Mouse (Mus musculus) urinary bladder, postnatal 4 days (tissue): ENCODE data around the gene Slc19a2.

Experiments
- DNase-seq, 2 experiments: peaks; one replicate each; pipeline ENCODE4 v3.0.0; 2021 to 2022; ENCODE audit warnings: low spot score in 2 of 2

Gene Slc19a2

GRCm38 (mm10) chr1:164251438-164251837, 2.6 kb downstream of the Slc19a2 start:
- no peak for DNase-seq

DNA sequence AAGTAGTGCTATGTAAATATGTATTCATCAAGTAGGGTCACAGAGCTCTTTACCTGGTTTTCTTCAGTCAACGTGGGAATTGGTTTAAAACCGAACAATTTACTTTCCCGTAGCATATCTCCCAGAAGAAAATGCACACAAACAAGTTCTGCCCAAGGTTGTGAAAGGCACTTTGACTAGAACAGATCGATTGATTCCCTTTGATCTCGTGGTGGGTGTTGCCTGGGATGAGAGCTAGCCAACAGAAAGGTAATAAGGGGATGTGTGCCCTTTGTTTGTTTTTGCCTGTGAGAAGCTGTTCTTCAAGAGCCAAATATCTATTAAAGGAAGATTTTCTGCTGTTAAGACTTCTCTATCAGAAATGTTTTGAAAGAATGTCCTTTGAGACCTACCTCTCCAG, 3.7 kb downstream of the Slc19a2 start:
- no peak for DNase-seq

- DNase-seq, result no peak
Observed at GRCm38 (mm10) chr1:164254836-164255235, 6.0 kb downstream of the Slc19a2 start.

DNA sequence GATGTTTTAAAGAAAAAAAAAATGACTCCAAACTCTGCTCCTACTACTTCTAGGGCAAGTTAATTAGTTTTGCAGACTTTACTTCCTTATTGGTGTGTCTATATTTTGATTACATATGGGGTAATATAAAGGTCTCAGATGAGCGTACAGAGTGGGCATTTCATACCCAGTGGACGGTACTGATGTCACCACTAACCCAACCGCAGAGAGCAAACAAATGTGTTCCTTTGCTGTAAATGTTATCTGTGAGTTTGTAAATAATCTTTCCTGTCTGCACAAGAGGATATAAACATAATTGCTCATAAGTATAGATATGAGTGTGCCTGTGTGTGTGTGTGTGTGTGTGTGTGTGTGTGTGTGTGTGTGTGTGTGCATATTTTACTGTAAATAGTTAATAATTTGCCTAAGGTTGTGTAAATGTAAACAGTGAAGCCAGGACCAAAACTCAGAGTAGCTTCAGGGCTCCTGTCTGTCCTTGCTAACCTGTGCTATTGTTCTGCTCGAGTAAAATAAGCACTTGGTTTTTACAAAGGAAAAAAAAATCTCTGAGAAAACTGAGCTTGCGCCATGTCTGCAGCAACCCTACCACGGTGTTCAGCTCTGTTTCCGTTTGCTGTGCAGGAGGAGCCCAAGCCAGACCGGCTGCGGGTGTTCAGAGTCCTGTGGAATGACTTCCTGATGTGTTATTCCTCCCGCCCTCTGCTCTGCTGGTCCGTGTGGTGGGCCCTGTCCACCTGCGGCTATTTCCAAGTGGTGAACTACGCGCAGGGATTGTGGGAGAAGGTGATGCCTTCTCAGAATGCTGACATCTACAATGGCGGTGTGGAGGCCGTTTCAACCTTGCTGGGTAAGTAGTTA, 11.6 kb downstream of the Slc19a2 start:
- no peak for DNase-seq

- DNase-seq, result no peak
Observed at GRCm38 (mm10) chr1:164261553-164261952, 12.7 kb downstream of the Slc19a2 start.

- DNase-seq, result no peak
Observed at GRCm38 (mm10) chr1:164270941-164271340, 22.1 kb downstream of the Slc19a2 start.

GRCm38 (mm10) chr1:164273659-164274058, 24.8 kb downstream of the Slc19a2 start:
- DNase-seq, result no peak

GRCm38 (mm10) chr1:164275455-164275954, 26.7 kb downstream of the Slc19a2 start, which contains the start of gene Ccdc181:
Gene Ccdc181, plus strand, starts transcription at chr1:164275585.
- peak; percentile 85 to 88 for DNase-seq

DNA sequence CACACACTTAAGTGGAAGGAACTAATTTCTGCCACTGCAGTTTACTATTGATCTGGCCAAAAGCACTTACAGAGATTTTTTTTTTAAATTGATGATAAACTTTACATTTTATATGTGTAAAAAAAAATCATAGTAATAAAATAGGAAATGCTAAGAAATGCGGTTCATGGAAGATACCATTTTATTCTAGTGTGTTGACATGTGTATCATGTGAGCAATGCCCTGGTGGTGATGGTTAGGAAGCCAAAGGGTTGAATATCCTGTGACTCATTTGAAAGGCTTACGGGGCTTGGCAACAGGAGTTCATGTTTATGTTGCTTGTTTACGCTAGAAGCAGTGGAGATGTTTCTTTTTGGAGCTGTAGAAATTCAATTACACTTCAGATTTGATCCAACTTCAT, 27.7 kb downstream of the Slc19a2 start:
- DNase-seq, result no peak

DNA sequence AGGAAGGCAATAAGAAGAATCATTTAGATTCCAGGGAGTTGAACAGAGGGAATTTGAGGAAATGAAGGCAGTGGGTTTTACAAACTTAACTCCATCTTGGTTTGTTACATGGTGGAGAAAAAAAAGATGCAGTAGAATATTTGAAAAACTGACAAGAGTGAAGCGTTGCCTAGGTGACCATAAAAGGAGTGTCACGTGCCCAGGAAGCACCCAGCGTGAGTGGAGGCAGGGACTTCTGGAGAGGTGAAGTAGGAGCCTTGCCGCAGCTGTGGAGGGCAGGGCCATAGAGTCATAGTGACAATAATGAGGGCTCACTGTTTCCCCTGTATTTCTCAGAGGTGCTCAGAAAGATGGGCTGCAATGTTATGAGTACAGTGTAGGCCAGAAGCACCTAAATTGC, 30.5 kb downstream of the Slc19a2 start:
- DNase-seq, result no peak

DNA sequence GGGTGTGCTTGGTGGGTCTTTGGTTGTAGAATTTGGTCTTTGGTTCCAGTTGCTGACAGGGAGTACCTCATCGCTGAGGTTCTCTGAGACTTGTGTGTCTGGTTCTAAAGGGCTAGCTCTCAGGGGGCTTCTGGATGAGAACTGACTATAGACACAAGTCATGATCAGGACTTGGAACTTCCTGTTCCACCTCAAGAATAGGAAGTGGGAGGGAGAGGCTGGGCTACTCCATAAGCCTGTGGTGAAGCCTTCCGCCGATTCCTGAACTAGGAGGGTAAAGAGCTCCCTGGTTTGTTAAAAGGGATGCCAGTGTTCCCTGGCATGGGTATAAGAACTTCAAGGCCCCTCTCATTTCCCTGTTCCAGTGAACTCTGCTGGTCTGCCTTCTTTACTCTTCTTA, 35.2 kb downstream of the Slc19a2 start:
- DNase-seq, result no peak

DNA sequence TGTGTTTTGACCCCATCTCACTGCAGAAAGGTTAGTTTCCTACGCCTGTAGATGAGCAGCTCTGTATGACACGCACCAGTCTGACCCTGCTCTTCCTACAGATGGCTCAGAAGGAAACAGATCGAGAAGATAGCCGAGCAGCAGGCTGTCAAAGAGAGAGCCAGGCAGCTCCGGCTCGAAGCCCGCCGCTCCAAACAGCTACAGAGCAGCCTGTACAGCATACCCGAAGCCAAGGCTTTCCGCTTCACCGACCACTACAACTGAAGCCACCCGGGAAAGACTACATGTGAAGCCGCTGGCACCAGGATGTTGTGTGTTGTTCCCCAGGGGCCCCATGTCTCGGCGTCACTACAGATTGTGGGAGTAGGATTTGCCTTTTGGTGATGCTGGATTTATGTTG, 38.6 kb downstream of the Slc19a2 start:
- DNase-seq, result no peak

GRCm38 (mm10) chr1:164292040-164292439, 43.2 kb downstream of the Slc19a2 start:
- no peak for DNase-seq

GRCm38 (mm10) chr1:164294071-164294470, 45.2 kb downstream of the Slc19a2 start:
- DNase-seq, result no peak

GRCm38 (mm10) chr1:164296473-164296872, 47.6 kb downstream of the Slc19a2 start:
- DNase-seq, result no peak

DNA sequence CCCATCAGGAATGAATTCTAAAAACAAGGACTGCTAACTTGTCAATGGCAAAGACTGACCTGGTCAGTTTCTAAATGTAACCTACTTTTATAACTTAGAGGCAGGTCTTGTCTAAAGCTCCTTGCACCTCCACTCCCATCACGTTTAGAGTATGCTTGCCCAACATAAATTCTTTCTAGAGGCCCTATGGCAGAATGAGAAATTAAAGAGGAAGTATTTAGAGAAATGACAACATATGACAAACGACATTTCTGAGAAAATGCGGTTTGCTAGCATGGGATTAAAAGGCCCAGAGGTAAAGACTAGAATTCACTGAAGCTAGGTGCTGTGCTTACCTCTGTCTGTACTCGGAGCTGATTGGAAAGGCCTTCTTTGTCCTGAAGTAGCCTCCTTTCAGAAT, 53.1 kb downstream of the Slc19a2 start:
- no peak for DNase-seq

- DNase-seq, result no peak
Observed at GRCm38 (mm10) chr1:164303821-164304220, 55.0 kb downstream of the Slc19a2 start, which contains the start of gene Nme7. Gene Nme7, plus strand, starts transcription at chr1:164304121.

GRCm38 (mm10) chr1:164307124-164307751, 58.4 kb downstream of the Slc19a2 start, which contains the start of gene Blzf1:
Gene Blzf1, minus strand, starts transcription at chr1:164307489.
- DNase-seq, result peak; percentile 94 to 99

DNA sequence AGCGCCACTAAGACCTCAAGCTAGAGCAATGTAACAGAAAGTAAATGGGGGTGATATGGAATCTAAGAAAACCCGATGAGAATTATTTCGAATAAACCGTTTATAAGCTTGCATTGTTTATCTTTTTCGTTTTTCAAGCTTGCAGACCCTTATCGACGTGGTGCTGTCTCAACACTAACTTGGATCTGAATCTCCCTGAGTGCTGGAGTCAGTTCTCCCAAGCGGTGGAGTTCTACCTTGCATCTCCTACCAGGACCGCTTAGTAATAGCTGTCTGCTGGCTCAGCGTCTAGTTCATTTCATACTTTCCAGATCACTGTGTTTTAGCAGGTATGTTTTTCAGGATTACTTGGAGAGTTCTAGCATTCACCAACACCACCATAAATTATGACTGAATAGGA, 59.1 kb downstream of the Slc19a2 start:
- DNase-seq, result no peak

GRCm38 (mm10) chr1:164314085-164314484, 65.2 kb downstream of the Slc19a2 start:
- DNase-seq, result no peak
